Mouse (Mus musculus) brain, embryonic 14.5 days (tissue): ENCODE results near the gene Prmt3.

Source experiments
- CTCF ChIP-seq: fragments of 200-500 bp; IDR thresholded peaks from 2 replicates; pipeline ENCODE4 v1.5.1; 2012; ENCODE audit warnings: inconsistent platforms, mild to moderate bottlenecking, moderate library complexity, borderline replicate concordance; ENCODE audit not compliant: insufficient read depth, insufficient read length; ENCODE audit errors: extremely low read depth
- POLR2A ChIP-seq: fragments of 200-500 bp; IDR thresholded peaks from 2 replicates; pipeline ENCODE4 v1.6.1; 2012; ENCODE audit warnings: mild to moderate bottlenecking, inconsistent platforms, borderline replicate concordance; ENCODE audit not compliant: poor library complexity, insufficient read depth, insufficient read length, severe bottlenecking; ENCODE audit errors: extremely low read depth

DNA sequence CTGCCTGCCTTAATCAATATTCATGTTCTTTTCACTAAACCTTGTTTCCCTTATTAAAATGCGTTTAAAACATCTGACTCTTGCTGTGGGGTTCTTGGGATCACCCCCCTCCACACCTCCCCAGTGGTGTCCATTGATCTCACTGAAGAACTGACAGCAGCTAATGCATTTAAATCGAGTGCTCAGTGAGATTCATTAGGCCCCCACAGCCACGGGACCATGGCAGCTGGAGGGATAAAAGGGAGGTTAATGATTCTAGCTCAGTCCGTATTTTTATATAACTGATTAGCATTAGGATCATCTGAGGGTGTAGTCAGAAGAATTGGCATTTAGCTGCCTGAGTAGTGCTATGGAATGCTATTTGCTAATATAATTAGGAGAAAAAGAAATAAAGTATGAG, 41.2 kb downstream of the Prmt3 start:
- TF ChIP-seq CTCF (no peak), POLR2A (no peak)
